Mouse (Mus musculus) hindbrain, embryonic 16.5 days (tissue): ENCODE measurements around the gene Slc24a3. TPM values are rescaled to one million over a fixed set of nuclear protein-coding genes. Genes with fewer than 3 reads are reported as not detected.

Experiments
- ATAC-seq: fragments of 200-750 bp; cut with Nextera tagmentation; 2 replicates; pipeline ENCODE4 v1.8.0; 2017; ENCODE audit warnings: moderate TSS enrichment, moderate library complexity
- H3K27ac ChIP-seq: fragments of 300-500 bp; sonication (generic); 2 replicates; pipeline ENCODE4 v1.5.1; 2014; ENCODE audit warnings: low read depth, mild to moderate bottlenecking, control low read depth, low read length, moderate library complexity
- H3K27me3 ChIP-seq: fragments of 300-500 bp; sonication (generic); replicated peaks from 2 replicates; pipeline ENCODE4 v1.6.1; 2014; ENCODE audit warnings: low read length; ENCODE audit not compliant: control insufficient read depth, insufficient read depth
- H3K36me3 ChIP-seq: fragments of 300-500 bp; sonication (generic); 2 replicates; pipeline ENCODE4 v1.6.1; 2014; ENCODE audit warnings: mild to moderate bottlenecking, low read length, moderate library complexity, mixed read lengths; ENCODE audit not compliant: control insufficient read depth, insufficient read depth
- H3K4me1 ChIP-seq: fragments of 300-500 bp; sonication (generic); 2 replicates; pipeline ENCODE4 v1.6.1; 2014; ENCODE audit warnings: low read depth, low read length; ENCODE audit not compliant: control insufficient read depth, insufficient read depth
- H3K4me2 ChIP-seq: fragments of 300-500 bp; sonication (generic); 2 replicates; pipeline ENCODE4 v1.6.1; 2014; ENCODE audit warnings: mild to moderate bottlenecking, low read length, control low read depth, moderate library complexity
- H3K4me3 ChIP-seq: fragments of 300-500 bp; sonication (generic); 2 replicates; pipeline ENCODE4 v1.5.1; 2014; ENCODE audit warnings: mild to moderate bottlenecking, low read length, control low read depth, moderate library complexity
- H3K9ac ChIP-seq: fragments of 300-500 bp; sonication (generic); 2 replicates; pipeline ENCODE4 v1.6.1; 2014; ENCODE audit warnings: low read depth, mild to moderate bottlenecking, control low read depth, low read length, moderate library complexity
- H3K9me3 ChIP-seq: fragments of 300-500 bp; sonication (generic); 2 replicates; pipeline ENCODE4 v1.6.1; 2014; ENCODE audit warnings: mild to moderate bottlenecking, low read length, moderate library complexity; ENCODE audit not compliant: control insufficient read depth
- WGBS: fragments of 180-500 bp; shearing (Covaris S2); extraction: QIAGEN DNeasy Blood & Tissue Kit; methylation state at CpG from one replicate; pipeline ENCODE4 v1.1.7; 2014; 5-methylcytosine and 5-hydroxymethylcytosine counted together
- polyA plus RNA-seq: library from polyadenylated mRNA; unstranded; fragments of >200 nt; fragmentation: Nextera tagmentation; extraction: Ambion mirVana; gene quantifications from 2 replicates; pipeline ENCODE4 v1.2.1, GENCODE M21; 2015

Gene Slc24a3
- polyA plus RNA-seq, 1 experiment from 2014 or later, result 11.7 TPM

GRCm38 (mm10) chr2:145321755-145322154 is 154.2 kb downstream of the Slc24a3 start:
- Histone ChIP-seq H3K27me3 (no peaks in the 10 kb centered on the region), H3K36me3 (no peaks in the 10 kb centered on the region), H3K9me3 (no peaks in the 10 kb centered on the region), H3K27ac (no peak overlapping the region), H3K9ac (no peak overlapping the region), H3K4me2 (no peak overlapping the region), H3K4me1 (no peaks in the 10 kb centered on the region), H3K4me3 (no peak overlapping the region)
- ATAC-seq, result no peak

GRCm38 (mm10) chr2:145324477-145324876 is 156.9 kb downstream of the Slc24a3 start:
- WGBS, result 64% methylated on average over 3 of the region's 3 CpGs
- H3K4me3 ChIP-seq, result no peak overlapping the region

GRCm38 (mm10) chr2:145325852-145326251 is 158.3 kb downstream of the Slc24a3 start:
- Histone ChIP-seq H3K27me3 (no peaks in the 10 kb centered on the region), H3K4me1 (no peaks in the 10 kb centered on the region), H3K9me3 (no peaks in the 10 kb centered on the region), H3K9ac (no peak overlapping the region), H3K36me3 (no peaks in the 10 kb centered on the region), H3K4me2 (no peak overlapping the region), H3K27ac (no peak overlapping the region), H3K4me3 (no peak overlapping the region)
- 66% methylated on average over 4 of the region's 4 CpGs for WGBS
- peak; percentile 65 for ATAC-seq

More at GRCm38 (mm10) chr2:145324477-145324876, 156.9 kb downstream of the Slc24a3 start:
- no peaks in the 10 kb centered on the region for H3K4me1 ChIP-seq
- no peak overlapping the region for H3K27ac ChIP-seq
- no peaks in the 10 kb centered on the region for H3K36me3 ChIP-seq
- no peak for ATAC-seq
- H3K9me3 ChIP-seq, result no peaks in the 10 kb centered on the region
- no peaks in the 10 kb centered on the region for H3K27me3 ChIP-seq
- H3K4me2 ChIP-seq, result no peak overlapping the region
- no peak overlapping the region for H3K9ac ChIP-seq

GRCm38 (mm10) chr2:145326544-145326943 is 159.0 kb downstream of the Slc24a3 start:
- Histone ChIP-seq H3K36me3 (no peaks in the 10 kb centered on the region), H3K27ac (no peak overlapping the region), H3K4me3 (no peak overlapping the region), H3K27me3 (no peaks in the 10 kb centered on the region), H3K4me1 (no peaks in the 10 kb centered on the region), H3K4me2 (no peak overlapping the region), H3K9ac (no peak overlapping the region), H3K9me3 (no peaks in the 10 kb centered on the region)
- 88% methylated on average over 2 of the region's 2 CpGs for WGBS
- ATAC-seq, result 0 out of 2 replicates have a peak, but pooled peaks have one; percentile 17

- 83% methylated on average over 8 of the region's 8 CpGs for WGBS
- Histone ChIP-seq H3K4me2 (no peak overlapping the region), H3K4me3 (no peak overlapping the region), H3K36me3 (no peaks in the 10 kb centered on the region), H3K27ac (no peak overlapping the region), H3K9ac (no peak overlapping the region), H3K9me3 (no peaks in the 10 kb centered on the region), H3K27me3 (no peaks in the 10 kb centered on the region), H3K4me1 (no peaks in the 10 kb centered on the region)
- ATAC-seq, result no peak
Measured at GRCm38 (mm10) chr2:145329756-145330155, 162.2 kb downstream of the Slc24a3 start.

- Histone ChIP-seq H3K4me2 (no peak overlapping the region), H3K9ac (no peak overlapping the region), H3K4me1 (no peaks in the 10 kb centered on the region), H3K27ac (no peak overlapping the region), H3K36me3 (no peaks in the 10 kb centered on the region), H3K4me3 (no peak overlapping the region), H3K27me3 (no peaks in the 10 kb centered on the region), H3K9me3 (no peaks in the 10 kb centered on the region)
- no peak for ATAC-seq
- 85% methylated on average over 1 of the region's 1 CpGs for WGBS
Measured at GRCm38 (mm10) chr2:145331525-145331924, 164.0 kb downstream of the Slc24a3 start.

GRCm38 (mm10) chr2:145333466-145333865 is 165.9 kb downstream of the Slc24a3 start:
- H3K9me3 ChIP-seq, result no peaks in the 10 kb centered on the region
- no peak overlapping the region for H3K4me3 ChIP-seq
- no peak overlapping the region for H3K9ac ChIP-seq
- H3K27ac ChIP-seq, result no peak overlapping the region
- no peaks in the 10 kb centered on the region for H3K4me1 ChIP-seq
- H3K27me3 ChIP-seq, result no peaks in the 10 kb centered on the region
- H3K36me3 ChIP-seq, result no peaks in the 10 kb centered on the region
- no peak for ATAC-seq
- no peak overlapping the region for H3K4me2 ChIP-seq

GRCm38 (mm10) chr2:145336406-145336805 is 168.9 kb downstream of the Slc24a3 start:
- H3K36me3 ChIP-seq, result no peaks in the 10 kb centered on the region
- H3K9me3 ChIP-seq, result no peaks in the 10 kb centered on the region
- H3K9ac ChIP-seq, result no peak overlapping the region
- no peak overlapping the region for H3K4me3 ChIP-seq
- H3K27me3 ChIP-seq, result no peaks in the 10 kb centered on the region
- H3K4me2 ChIP-seq, result no peak overlapping the region
- no peaks in the 10 kb centered on the region for H3K4me1 ChIP-seq
- no peak overlapping the region for H3K27ac ChIP-seq
- no peak for ATAC-seq

GRCm38 (mm10) chr2:145340816-145341215 is 173.3 kb downstream of the Slc24a3 start:
- Histone ChIP-seq H3K9ac (no peak overlapping the region), H3K4me1 (no peaks in the 10 kb centered on the region), H3K27ac (no peak overlapping the region), H3K4me3 (no peak overlapping the region), H3K27me3 (no peaks in the 10 kb centered on the region), H3K9me3 (no peaks in the 10 kb centered on the region), H3K36me3 (no peaks in the 10 kb centered on the region), H3K4me2 (no peak overlapping the region)
- 66% methylated on average over 2 of the region's 2 CpGs for WGBS
- ATAC-seq, result no peak

- H3K27ac ChIP-seq, result no peak overlapping the region
- no peaks in the 10 kb centered on the region for H3K27me3 ChIP-seq
- H3K36me3 ChIP-seq, result no peaks in the 10 kb centered on the region
- ATAC-seq, result no peak
- H3K9ac ChIP-seq, result no peak overlapping the region
- no peaks in the 10 kb centered on the region for H3K9me3 ChIP-seq
- H3K4me2 ChIP-seq, result no peak overlapping the region
- H3K4me3 ChIP-seq, result no peak overlapping the region
- no peaks in the 10 kb centered on the region for H3K4me1 ChIP-seq
- whole genome bisulfite sequencing, result 83% methylated on average over 4 of the region's 4 CpGs
Measured at GRCm38 (mm10) chr2:145342956-145343355, 175.4 kb downstream of the Slc24a3 start.
